8 mouse cellular contexts compared by ENCODE assay signal in genomic region chr7:4843604-4844244, GRCm38 (mm10). TPM values are rescaled to one million over a fixed set of nuclear protein-coding genes. Genes with fewer than 3 reads are reported as not detected.
DNase-seq lines count a peak whose midpoint lies in the region; ATAC-seq lines count a peak whose summit lies in the region.

No protein-coding gene starts in this region.

- peak overlapping the region; percentile 63 for H3K4me3 ChIP-seq in hindbrain, embryonic 13.5 days
- peak overlapping the region; percentile 47 for H3K4me3 ChIP-seq in limb, embryonic 12.5 days (replicated peaks)

- DNase-seq in adrenal gland, postnatal 14 days: peak; percentile 47
- DNase-seq in adrenal gland, adult 2 months: no peak
- peak; percentile 16 for DNase-seq in thymus, postnatal 0 days (ENCODE audit: low spot score)
- DNase-seq in thymus, postnatal 25 days: no peak
- DNase-seq in right cerebral cortex, postnatal 36 days (ENCODE audit: low spot score in 2 of 2): peak; percentile 86 to 88
- no peak for DNase-seq in T-cell, adult 2 months (ENCODE audit: low spot score)

- no peaks in the 10 kb centered on the region for H3K9me3 ChIP-seq in hindbrain, embryonic 13.5 days
- no peaks in the 10 kb centered on the region for H3K9me3 ChIP-seq in limb, embryonic 12.5 days

- H3K27ac ChIP-seq in hindbrain, embryonic 13.5 days: peak overlapping the region; percentile 91
- no peak overlapping the region for H3K27ac ChIP-seq in limb, embryonic 12.5 days

- no peaks in the 10 kb centered on the region for H3K36me3 ChIP-seq in hindbrain, embryonic 13.5 days
- H3K36me3 ChIP-seq in limb, embryonic 12.5 days: no peaks in the 10 kb centered on the region

- WGBS in hindbrain, embryonic 13.5 days: 1% methylated on average over 34 of the region's 34 CpGs
- 2% methylated on average over 34 of the region's 34 CpGs for WGBS in limb, embryonic 12.5 days

- ATAC-seq in hindbrain, embryonic 13.5 days (ENCODE audit: low FRiP score): peak; percentile 64
- ATAC-seq in limb, embryonic 12.5 days (ENCODE audit: insufficient number of reproducible peaks, insufficient read depth, low FRiP score, low TSS enrichment, low read depth): no peak

- peak overlapping the region; percentile 80 for H3K9ac ChIP-seq in hindbrain, embryonic 13.5 days
- peak overlapping the region; percentile 60 for H3K9ac ChIP-seq in limb, embryonic 12.5 days (replicated peaks)

- H3K27me3 ChIP-seq in hindbrain, embryonic 13.5 days: peaks cover 15% of the 10 kb centered on the region
- peaks cover 90% of the 10 kb centered on the region for H3K27me3 ChIP-seq in limb, embryonic 12.5 days

- H3K4me2 ChIP-seq in hindbrain, embryonic 13.5 days: peak overlapping the region; percentile 81
- H3K4me2 ChIP-seq in limb, embryonic 12.5 days: peak overlapping the region; percentile 94

- H3K4me1 ChIP-seq in hindbrain, embryonic 13.5 days (replicated peaks): peaks cover 42% of the 10 kb centered on the region
- H3K4me1 ChIP-seq in limb, embryonic 12.5 days (replicated peaks): peaks cover 24% of the 10 kb centered on the region

RNA-seq across cellular contexts. Expression of gene Shisa7, which starts 0.8 kb away (rescaled TPM):
- total RNA-seq in adrenal gland, postnatal 14 days (2021): 2.2 and 2.9 TPM in 2 replicates
- total RNA-seq in adrenal gland, adult 2 months (2021): 1 to 10 TPM; 1.9 TPM
- polyA plus RNA-seq in adrenal gland, adult 2 months (2012; rRNA removed): 2.9 and 4.0 TPM in 2 replicates
- not detected in 2 replicates for polyA plus RNA-seq in thymus, postnatal 0 days (2015; fragmentation: Nextera tagmentation; extraction: Ambion mirVana)
- polyA plus RNA-seq in hindbrain, embryonic 13.5 days (2015; fragmentation: Nextera tagmentation; extraction: Ambion mirVana): 10.9 and 11.6 TPM in 2 replicates
- polyA plus RNA-seq in limb, embryonic 12.5 days (2016; fragmentation: Nextera tagmentation; extraction: Ambion mirVana): 0.12 and 0.21 TPM in 2 replicates

RNA-seq across cellular contexts. Expression of gene Isoc2b, which starts 26.3 kb away (rescaled TPM):
- total RNA-seq in adrenal gland, postnatal 14 days (2021): 8.6 and 12.5 TPM in 2 replicates
- total RNA-seq in adrenal gland, adult 2 months (2021): 10 to 100 TPM; 10.9 to 23.8 TPM
- polyA plus RNA-seq in adrenal gland, adult 2 months (2012; rRNA removed): 75.4 and 78.2 TPM in 2 replicates
- 19.9 and 22.0 TPM in 2 replicates for polyA plus RNA-seq in thymus, postnatal 0 days (2015; fragmentation: Nextera tagmentation; extraction: Ambion mirVana)
- polyA plus RNA-seq in hindbrain, embryonic 13.5 days (2015; fragmentation: Nextera tagmentation; extraction: Ambion mirVana): 3.9 and 4.9 TPM in 2 replicates
- polyA plus RNA-seq in limb, embryonic 12.5 days (2016; fragmentation: Nextera tagmentation; extraction: Ambion mirVana): 4.2 and 5.2 TPM in 2 replicates

RNA-seq across cellular contexts. Expression of gene Ube2s, which starts 31.3 kb away (rescaled TPM):
- total RNA-seq in adrenal gland, postnatal 14 days (2021): 140 and 146 TPM in 2 replicates
- 100 to 1,000 TPM in 1 of 2 experiments, 10 to 100 TPM in 1; 98.1 to 140 TPM for total RNA-seq in adrenal gland, adult 2 months (2021)
- 148 and 156 TPM in 2 replicates for polyA plus RNA-seq in adrenal gland, adult 2 months (2012; rRNA removed)
- 413 and 414 TPM in 2 replicates for polyA plus RNA-seq in thymus, postnatal 0 days (2015; fragmentation: Nextera tagmentation; extraction: Ambion mirVana)
- 252 and 267 TPM in 2 replicates for polyA plus RNA-seq in hindbrain, embryonic 13.5 days (2015; fragmentation: Nextera tagmentation; extraction: Ambion mirVana)
- polyA plus RNA-seq in limb, embryonic 12.5 days (2016; fragmentation: Nextera tagmentation; extraction: Ambion mirVana): 437 and 457 TPM in 2 replicates

RNA-seq across cellular contexts. Expression of gene Isoc2a, which starts 33.2 kb away (rescaled TPM):
- total RNA-seq in adrenal gland, postnatal 14 days (2021): 55.7 and 67.9 TPM in 2 replicates
- 10 to 100 TPM; 35.5 to 43.4 TPM for total RNA-seq in adrenal gland, adult 2 months (2021)
- 43.5 and 45.6 TPM in 2 replicates for polyA plus RNA-seq in adrenal gland, adult 2 months (2012; rRNA removed)
- polyA plus RNA-seq in thymus, postnatal 0 days (2015; fragmentation: Nextera tagmentation; extraction: Ambion mirVana): 0.72 and 0.81 TPM in 2 replicates
- 0.75 and 0.78 TPM in 2 replicates for polyA plus RNA-seq in hindbrain, embryonic 13.5 days (2015; fragmentation: Nextera tagmentation; extraction: Ambion mirVana)
- polyA plus RNA-seq in limb, embryonic 12.5 days (2016; fragmentation: Nextera tagmentation; extraction: Ambion mirVana): 0.97 and 1.3 TPM in 2 replicates

RNA-seq across cellular contexts. Expression of gene Rpl28, which starts 51.0 kb away (rescaled TPM):
- total RNA-seq in adrenal gland, postnatal 14 days (2021): 1,145 and 1,281 TPM in 2 replicates
- total RNA-seq in adrenal gland, adult 2 months (2021): 1,000 to 10,000 TPM in 1 of 2 experiments, 100 to 1,000 TPM in 1; 958 to 1,234 TPM
- 237 and 255 TPM in 2 replicates for polyA plus RNA-seq in adrenal gland, adult 2 months (2012; rRNA removed)
- polyA plus RNA-seq in thymus, postnatal 0 days (2015; fragmentation: Nextera tagmentation; extraction: Ambion mirVana): 546 and 590 TPM in 2 replicates
- 239 and 250 TPM in 2 replicates for polyA plus RNA-seq in hindbrain, embryonic 13.5 days (2015; fragmentation: Nextera tagmentation; extraction: Ambion mirVana)
- polyA plus RNA-seq in limb, embryonic 12.5 days (2016; fragmentation: Nextera tagmentation; extraction: Ambion mirVana): 396 and 399 TPM in 2 replicates

Comparison
In these comparisons a context has a peak if more than half of its experiments do, and no peak if none do; other contexts are left out.
1. DNase-seq: peak in adrenal gland, postnatal 14 days (single experiment), thymus, postnatal 0 days (single experiment) and right cerebral cortex, postnatal 36 days (2 of 2); none in adrenal gland, adult 2 months (single experiment), thymus, postnatal 25 days (single experiment) and T-cell, adult 2 months (single experiment).